Mouse (Mus musculus) CH12.LX (cell line): ENCODE data around the gene Cd300a. TPM values are rescaled to one million over a fixed set of nuclear protein-coding genes. Genes with fewer than 3 reads are reported as not detected.
A peak's percentile ranks its signal among the peaks of the same experiment; 100 is the strongest.

ENCODE experiments used
- DNase-seq: peaks from one replicate; pipeline ENCODE4 v3.0.0-alpha.2; 2013; ENCODE audit errors: extremely low read depth
- H3K27ac ChIP-seq: 2 replicates; pipeline ENCODE4 v1.5.1; 2012; ENCODE audit warnings: low read depth, mild to moderate bottlenecking, control low read depth, moderate library complexity; ENCODE audit not compliant: insufficient read depth
- H3K27me3 ChIP-seq: replicated peaks from 2 replicates; pipeline ENCODE3; 2012; ENCODE audit warnings: inconsistent platforms
- H3K36me3 ChIP-seq, 2 experiments: replicated peaks in 1 of 2; 2 replicates each; pipeline versions ENCODE3 to v1.6.1; 2012; ENCODE audit warnings: inconsistent platforms in 1 of 2, low read length in 1 of 2, mild to moderate bottlenecking in 1 of 2, mixed read lengths in 1 of 2, moderate library complexity in 1 of 2; ENCODE audit not compliant: control insufficient read depth in 1 of 2, insufficient read depth in 1 of 2
- H3K4me1 ChIP-seq, 2 experiments: 2 replicates each; pipeline ENCODE4 v1.6.1; 2012; ENCODE audit warnings: inconsistent platforms in 1 of 2, moderate library complexity in 1 of 2; ENCODE audit not compliant: insufficient read depth in 2 of 2, control insufficient read depth in 1 of 2
- H3K4me2 ChIP-seq: 2 replicates; pipeline ENCODE4 v1.6.1; 2012; ENCODE audit warnings: low read depth, mild to moderate bottlenecking, control low read depth; ENCODE audit not compliant: poor library complexity, insufficient read depth, severe bottlenecking
- H3K4me3 ChIP-seq, 3 experiments: fragments of 150-350 bp in 1 of 3; sonication (generic) in 1 of 3; replicated peaks in 1 of 3; 2 replicates each; pipeline versions ENCODE3 to v1.5.1; 2011 to 2012; ENCODE audit warnings: low read depth in 2 of 3, low read length in 2 of 3, mild to moderate bottlenecking in 2 of 3, moderate library complexity in 2 of 3, control low read depth in 1 of 3, improper control_type of control experiment in 1 of 3, inconsistent platforms in 1 of 3, mixed read lengths in 1 of 3; ENCODE audit not compliant: poor library complexity in 1 of 3
- H3K79me2 ChIP-seq: replicated peaks from 2 replicates; pipeline ENCODE4 v1.6.1; 2012; ENCODE audit warnings: mild to moderate bottlenecking, moderate library complexity; ENCODE audit not compliant: control insufficient read depth, poor library complexity, insufficient read depth, severe bottlenecking; ENCODE audit errors: extremely low read depth
- H3K9ac ChIP-seq: 2 replicates; pipeline ENCODE4 v1.6.1; 2012; ENCODE audit warnings: low read depth, mild to moderate bottlenecking, control low read depth, moderate library complexity; ENCODE audit not compliant: insufficient read depth
- H3K9me3 ChIP-seq: replicated peaks from 2 replicates; pipeline ENCODE3; 2012; ENCODE audit warnings: low read length, inconsistent platforms, mixed read lengths
- BHLHE40 ChIP-seq: IDR thresholded peaks from 2 replicates; pipeline ENCODE4 v1.6.1; 2011; ENCODE audit warnings: mild to moderate bottlenecking, low read depth, low read length, improper control_type of control experiment
- CHD1 ChIP-seq: IDR thresholded peaks from 2 replicates; pipeline ENCODE4 v1.6.1; 2012; ENCODE audit warnings: low read depth, low read length, improper control_type of control experiment, inconsistent platforms
- CTCF ChIP-seq, 2 experiments: IDR thresholded peaks in 1 of 2; conservative IDR thresholded peaks in 1 of 2; 2 replicates each; pipeline ENCODE4 v1.5.1; 2011 to 2012; ENCODE audit warnings: low read depth in 2 of 2, low read length in 2 of 2, improper control_type of control experiment in 1 of 2, inconsistent platforms in 1 of 2, mild to moderate bottlenecking in 1 of 2, moderate library complexity in 1 of 2
- E2F4 ChIP-seq: IDR thresholded peaks from 2 replicates; pipeline ENCODE4 v1.6.1; 2011; ENCODE audit warnings: low read depth, low read length, improper control_type of control experiment; ENCODE audit not compliant: insufficient replicate concordance
- EP300 ChIP-seq: IDR thresholded peaks from 2 replicates; pipeline ENCODE4 v1.6.1; 2011; ENCODE audit warnings: low read length, improper control_type of control experiment
- GABPA ChIP-seq: IDR thresholded peaks from 2 replicates; pipeline ENCODE4 v1.6.1; 2012; ENCODE audit warnings: low read depth, low read length, improper control_type of control experiment, inconsistent platforms; ENCODE audit not compliant: insufficient replicate concordance
- HCFC1 ChIP-seq: IDR thresholded peaks from 2 replicates; pipeline ENCODE4 v1.6.1; 2012; ENCODE audit warnings: low read depth, mild to moderate bottlenecking, inconsistent platforms, low read length, improper control_type of control experiment
- JUN ChIP-seq: IDR thresholded peaks from 2 replicates; pipeline ENCODE4 v1.6.1; 2011; ENCODE audit warnings: low read depth, mild to moderate bottlenecking, low read length, improper control_type of control experiment, moderate library complexity; ENCODE audit not compliant: insufficient read depth
- MAFK ChIP-seq: IDR thresholded peaks from 2 replicates; pipeline ENCODE4 v1.6.1; 2011; ENCODE audit warnings: low read length, improper control_type of control experiment; ENCODE audit not compliant: insufficient replicate concordance
- MAZ ChIP-seq: IDR thresholded peaks from 2 replicates; pipeline ENCODE4 v1.6.1; 2012; ENCODE audit warnings: low read depth, mild to moderate bottlenecking, inconsistent platforms, low read length, improper control_type of control experiment, moderate library complexity
- MEF2A ChIP-seq: IDR thresholded peaks from 2 replicates; pipeline ENCODE4 v1.6.1; 2014; ENCODE audit warnings: low read depth, mild to moderate bottlenecking, inconsistent platforms, low read length, improper control_type of control experiment, borderline replicate concordance
- MXI1 ChIP-seq: IDR thresholded peaks from 2 replicates; pipeline ENCODE4 v1.6.1; 2011; ENCODE audit warnings: mild to moderate bottlenecking, low read depth, low read length, improper control_type of control experiment
- NELFE ChIP-seq: IDR thresholded peaks from 2 replicates; pipeline ENCODE4 v1.6.1; 2011; ENCODE audit warnings: low read depth, low read length, improper control_type of control experiment
- NRF1 ChIP-seq: IDR thresholded peaks from 2 replicates; pipeline ENCODE4 v1.6.1; 2014; ENCODE audit warnings: low read depth, mild to moderate bottlenecking, inconsistent platforms, low read length, improper control_type of control experiment, moderate library complexity
- POLR2AphosphoS2 ChIP-seq: IDR thresholded peaks from 2 replicates; pipeline ENCODE4 v1.6.1; 2011; ENCODE audit warnings: low read depth, low read length, improper control_type of control experiment
- RAD21 ChIP-seq: IDR thresholded peaks from 2 replicates; pipeline ENCODE4 v1.6.1; 2011; ENCODE audit warnings: low read depth, mild to moderate bottlenecking, low read length, improper control_type of control experiment, moderate library complexity
- RCOR1 ChIP-seq: conservative IDR thresholded peaks from 2 replicates; pipeline ENCODE4 v1.6.1; 2012; ENCODE audit warnings: low read depth, mild to moderate bottlenecking, inconsistent platforms, low read length, improper control_type of control experiment
- SIN3A ChIP-seq: IDR thresholded peaks from 2 replicates; pipeline ENCODE4 v1.6.1; 2012; ENCODE audit warnings: low read length, improper control_type of control experiment, inconsistent platforms
- SMC3 ChIP-seq: IDR thresholded peaks from 2 replicates; pipeline ENCODE4 v1.6.1; 2011; ENCODE audit warnings: low read depth, low read length, improper control_type of control experiment
- TBP ChIP-seq: conservative IDR thresholded peaks from 2 replicates; pipeline ENCODE4 v1.6.1; 2011; ENCODE audit warnings: low read depth, low read length, improper control_type of control experiment
- TCF12 ChIP-seq: IDR thresholded peaks from 2 replicates; pipeline ENCODE4 v1.6.1; 2014; ENCODE audit warnings: low read depth, mild to moderate bottlenecking, inconsistent platforms, low read length, improper control_type of control experiment
- USF2 ChIP-seq: conservative IDR thresholded peaks from 2 replicates; pipeline ENCODE4 v1.6.1; 2011; ENCODE audit warnings: low read depth, low read length, improper control_type of control experiment
- ZC3H11A ChIP-seq: IDR thresholded peaks from 2 replicates; pipeline ENCODE4 v1.6.1; 2012; ENCODE audit warnings: low read depth, mild to moderate bottlenecking, inconsistent platforms, low read length, improper control_type of control experiment
- ZKSCAN1 ChIP-seq: IDR thresholded peaks from 2 replicates; pipeline ENCODE4 v1.6.1; 2012; ENCODE audit warnings: low read depth, inconsistent platforms, low read length, improper control_type of control experiment, borderline replicate concordance
- ZMIZ1 ChIP-seq: IDR thresholded peaks from 2 replicates; pipeline ENCODE4 v1.6.1; 2012; ENCODE audit warnings: low read depth, mild to moderate bottlenecking, inconsistent platforms, low read length, improper control_type of control experiment
- ZNF384 ChIP-seq: IDR thresholded peaks from 2 replicates; pipeline ENCODE4 v1.6.1; 2012; ENCODE audit warnings: low read depth, low read length, improper control_type of control experiment, inconsistent platforms
- dilution Hi-C: fragments of 300-500 bp; cut with MboI; formaldehyde crosslinking; loops from 2 replicates; pipeline ENCODE4 v1.14.3; 2020; ENCODE audit warnings: low sequenced_read_pairs; ENCODE audit not compliant: extremely low pct_unique_long_range_greater_than_20kb, extremely low pct_ligation_motif_present
- in situ Hi-C: fragments of 300-500 bp; cut with MboI; formaldehyde crosslinking; loops from 3 replicates; pipeline ENCODE4 v1.14.3; 2019; ENCODE audit warnings: low sequenced_read_pairs, low pct_ligation_motif_present, low pct_unique_long_range_greater_than_20kb, mixed read lengths
- polyA plus RNA-seq: library from polyadenylated mRNA; unstranded; fragments of >175 nt; gene quantifications from 2 replicates; pipeline ENCODE4 v1.2.1, GENCODE M21; 2012; ENCODE audit warnings: low read depth; ENCODE audit not compliant: insufficient read length
- total RNA-seq, 2 experiments: library from RNA; depleted of rRNA; stranded (reverse); fragments of 300-350 nt in 1 of 2; fragments of >200 nt in 1 of 2; gene quantifications; 2 replicates each; pipeline ENCODE4 v1.2.3; 2012 to 2014

Gene Cd300a
- total and polyA plus RNA-seq, 3 experiments, result 0.13 to 1.0 (median 0.32) TPM

DNA sequence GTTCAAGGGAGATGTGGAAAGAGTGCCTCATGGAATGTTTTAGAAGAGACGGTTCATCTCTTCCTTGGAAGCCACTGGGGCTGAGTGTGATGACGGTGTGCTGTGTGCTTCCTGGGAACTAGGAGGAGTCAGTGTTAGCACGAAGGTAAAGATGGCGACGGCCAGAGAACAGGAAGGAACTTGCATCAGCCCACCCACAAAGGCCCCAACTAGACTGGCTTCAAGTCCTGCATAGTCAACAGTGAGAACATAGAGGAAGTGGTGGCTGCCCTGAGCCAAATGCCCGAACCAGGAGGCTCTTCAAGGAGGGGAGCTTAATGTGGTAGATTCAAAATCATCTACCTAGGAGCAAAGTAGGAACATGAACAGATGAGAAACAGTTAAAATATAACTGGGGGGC, 27.3 kb downstream of the Cd300a start:
- Histone ChIP-seq H3K9ac (no peak overlapping the region), H3K4me2 (no peak overlapping the region), H3K4me3 (no peak overlapping the region), H3K27me3 (no peaks in the 10 kb centered on the region), H3K27ac (no peak overlapping the region), H3K79me2 (no peaks in the 10 kb centered on the region), H3K9me3 (peaks cover 3% of the 10 kb centered on the region), H3K36me3 (no peaks in the 10 kb centered on the region), H3K4me1 (peaks cover 4 to 21% of the 10 kb centered on the region in 2 experiments; a peak in 2 of 4 replicates)
- DNase-seq, result no peak
- in situ Hi-C loops, result no loop called here
- dilution Hi-C loops, result no loop called here
- TF ChIP-seq RAD21 (no peak), NRF1 (no peak), ZMIZ1 (no peak)

DNA sequence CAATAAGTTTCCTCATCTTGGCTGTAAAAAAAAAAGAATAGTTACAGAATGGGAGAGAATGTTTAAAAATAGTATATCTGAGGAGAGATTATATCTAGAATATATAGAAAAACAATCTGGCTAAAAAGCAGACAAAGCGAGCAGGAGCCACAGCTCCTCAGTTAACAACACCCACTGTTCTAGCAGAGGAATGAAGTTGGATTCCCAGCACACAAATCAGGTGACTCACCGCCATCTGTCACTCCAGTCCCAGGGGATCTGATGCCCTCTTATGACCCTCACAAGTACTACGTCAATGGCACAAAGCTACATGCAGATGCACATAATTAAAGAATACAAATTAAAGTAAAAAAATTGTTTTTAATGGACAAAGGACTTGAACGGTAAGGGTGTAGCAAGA, 32.6 kb downstream of the Cd300a start:
- H3K27ac ChIP-seq, result no peak overlapping the region
- no peak overlapping the region for H3K4me3 ChIP-seq
- peaks cover 6% of the 10 kb centered on the region for H3K9me3 ChIP-seq
- dilution Hi-C loops, result no loop called here
- no peaks in the 10 kb centered on the region for H3K4me1 ChIP-seq
- DNase-seq, result no peak
- TF ChIP-seq MXI1 (no peak), EP300 (no peak), E2F4 (no peak), HCFC1 (no peak), RAD21 (no peak), RCOR1 (no peak), JUN (no peak), SIN3A (no peak), TBP (no peak), ZC3H11A (no peak), TCF12 (no peak)
- no peaks in the 10 kb centered on the region for H3K36me3 ChIP-seq
- H3K9ac ChIP-seq, result no peak overlapping the region
- H3K79me2 ChIP-seq, result no peaks in the 10 kb centered on the region
- no peak overlapping the region for H3K4me2 ChIP-seq
- in situ Hi-C loops, result no loop called here
- H3K27me3 ChIP-seq, result peaks cover 30% of the 10 kb centered on the region

DNA sequence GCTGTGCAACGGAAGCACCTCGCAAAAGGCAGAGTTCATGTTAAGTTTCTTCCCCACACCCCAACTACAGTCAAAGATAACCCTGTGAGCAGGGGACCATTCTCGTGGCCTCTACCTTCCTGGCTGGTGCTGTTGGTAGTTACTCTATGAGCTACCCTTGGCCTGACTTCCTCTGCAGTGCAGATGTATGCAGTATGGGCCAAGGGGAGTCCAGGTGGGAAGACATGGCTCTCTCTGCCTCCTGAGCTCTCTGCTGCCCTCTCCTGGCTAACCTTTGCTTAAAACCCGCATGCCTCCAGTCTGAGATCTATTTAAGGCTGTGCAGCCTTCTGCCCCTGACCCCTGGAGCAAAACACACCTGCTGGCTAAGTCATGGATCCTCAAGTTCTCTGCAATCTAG, 34.1 kb downstream of the Cd300a start:
- no peak overlapping the region for H3K4me3 ChIP-seq
- H3K4me2 ChIP-seq, result no peak overlapping the region
- H3K9me3 ChIP-seq, result peaks cover 6% of the 10 kb centered on the region
- no peak for TF ChIP-seq MEF2A
- no peak for TF ChIP-seq NRF1
- no peak for TF ChIP-seq BHLHE40
- no peak for TF ChIP-seq ZNF384
- no peak for TF ChIP-seq POLR2AphosphoS2
- TF ChIP-seq SMC3, result peak; percentile 76
- TF ChIP-seq CTCF (conservative IDR thresholded peaks at IDR 0.05 in 1 of 2, IDR thresholded peaks at IDR 0.05 in 1 of 2; ENCODE audit: low read depth in 2 of 2, low read length in 2 of 2), result peak; percentile 80 to 91
- TF ChIP-seq MAZ, result no peak
- TF ChIP-seq CHD1, result no peak
- TF ChIP-seq MAFK, result no peak
- no peak for TF ChIP-seq TBP
- no peak for TF ChIP-seq GABPA
- TF ChIP-seq RAD21, result peak; percentile 44
- no peak for TF ChIP-seq JUN
- no peak for TF ChIP-seq E2F4
- TF ChIP-seq TCF12, result no peak
- TF ChIP-seq ZKSCAN1, result no peak
- no peak for TF ChIP-seq USF2
- peak; percentile 29; the same call in 1 of the 2 replicates for TF ChIP-seq NELFE
- TF ChIP-seq SIN3A, result no peak
- H3K9ac ChIP-seq, result no peak overlapping the region
- in situ Hi-C loops (no loop called here), dilution Hi-C loops (no loop called here)
- DNase-seq, result peak; percentile 75
- no peaks in the 10 kb centered on the region for H3K79me2 ChIP-seq
- H3K27ac ChIP-seq, result no peak overlapping the region
- H3K27me3 ChIP-seq, result peaks cover 41% of the 10 kb centered on the region
- H3K4me1 ChIP-seq, result no peaks in the 10 kb centered on the region
- H3K36me3 ChIP-seq, result no peaks in the 10 kb centered on the region
